Mouse (Mus musculus): ENCODE data around the gene Tmem139.

Tmem139 gene

DNA sequence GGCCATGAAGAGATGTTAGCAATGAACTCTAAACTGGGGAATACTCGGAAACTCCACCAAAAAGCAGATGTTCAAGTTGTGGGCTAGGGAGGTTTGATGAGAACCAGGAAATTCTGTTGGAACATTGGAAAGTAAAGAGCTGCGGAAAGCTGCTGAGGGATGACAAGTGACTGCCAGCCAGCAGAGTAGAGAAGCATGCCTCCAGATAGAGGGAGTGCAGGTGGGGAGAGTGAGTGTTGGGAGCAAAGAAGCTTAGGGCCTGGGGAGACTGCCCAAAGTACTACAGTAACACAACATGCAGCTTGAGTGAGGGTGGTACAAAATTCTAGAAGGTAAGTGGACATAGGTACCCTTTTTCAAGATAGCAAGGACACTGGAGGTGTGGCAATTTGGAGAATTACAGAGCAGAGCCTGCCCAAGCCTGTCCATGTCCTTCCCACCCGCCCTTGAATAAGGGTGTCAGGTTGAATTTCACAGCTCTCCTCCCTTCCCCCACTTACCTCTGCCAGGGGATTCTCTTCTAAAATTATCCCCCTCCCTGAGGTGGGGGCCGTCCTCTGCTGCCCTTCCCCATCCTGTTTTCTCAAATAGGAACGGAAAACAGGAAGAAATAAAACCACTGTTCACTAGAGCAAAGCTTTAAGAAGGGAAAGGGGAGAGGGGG is 21.2 kb downstream of the Tmem139 start:
- DNase-seq (ENCODE audit: low spot score), result no peak

DNA sequence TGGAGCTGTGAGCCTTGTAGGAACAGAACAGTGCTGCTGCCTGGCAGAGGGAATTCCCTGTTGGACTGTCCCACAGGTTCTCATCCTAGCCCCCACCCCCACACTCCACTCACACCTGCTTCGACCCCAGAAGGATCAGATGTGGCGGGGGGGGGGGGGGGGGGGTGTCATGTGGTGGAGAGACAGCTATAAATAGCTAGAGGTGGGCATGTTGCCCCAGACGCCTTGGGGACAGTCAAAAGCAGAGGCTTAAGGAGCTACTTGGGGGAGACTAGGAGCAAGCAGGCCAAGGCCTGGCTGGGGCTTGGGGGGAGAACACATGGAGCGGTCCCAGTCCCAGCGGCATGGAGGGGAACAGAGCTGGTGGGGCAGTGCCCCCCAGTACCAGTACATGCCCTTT is 24.7 kb downstream of the Tmem139 start, which contains the start of gene Clcn1:
Gene Clcn1, plus strand, starts transcription at position 238 of the 400 bp plus-strand sequence.
- DNase-seq (ENCODE audit: low spot score), result no peak

DNA sequence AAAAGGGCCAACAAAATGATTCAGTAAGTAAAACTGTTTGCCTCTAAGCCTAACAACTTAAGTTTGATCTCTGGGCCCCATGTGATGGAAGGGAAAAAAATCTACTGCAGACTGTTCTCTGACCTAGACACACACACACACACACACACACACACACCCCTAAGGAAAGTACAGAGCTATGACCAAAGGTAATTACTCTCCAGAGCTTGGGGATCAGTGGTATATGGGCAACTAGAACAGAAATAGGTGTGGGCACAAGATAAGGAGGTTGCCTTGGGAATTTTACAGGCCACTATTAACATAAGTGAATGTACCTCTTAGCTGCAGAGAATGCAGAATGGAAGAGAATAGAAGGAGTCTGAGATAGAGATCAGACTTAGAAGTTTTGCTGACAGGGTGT is 25.8 kb downstream of the Tmem139 start:
- DNase-seq (ENCODE audit: low spot score), result no peak

DNA sequence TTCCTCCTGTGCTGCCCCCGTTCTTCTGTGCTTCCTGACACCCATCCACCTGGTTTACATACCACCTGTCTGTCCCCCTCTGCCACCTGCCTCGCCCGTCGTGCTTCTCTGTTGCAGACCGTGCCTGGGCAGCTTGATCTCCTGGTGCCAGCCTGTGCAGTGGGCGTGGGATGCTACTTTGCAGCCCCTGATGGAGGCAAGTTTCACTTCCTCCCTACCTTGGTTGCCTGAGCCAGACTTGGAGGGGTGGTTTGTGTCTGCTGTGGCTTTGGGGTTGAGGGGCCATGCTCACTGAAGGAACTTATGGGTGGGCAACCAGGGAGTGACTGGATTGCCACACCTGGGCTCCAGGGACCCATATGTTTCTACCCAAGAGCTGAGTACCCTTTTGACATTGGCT is 31.6 kb downstream of the Tmem139 start:
- no peak for DNase-seq (ENCODE audit: low spot score)

DNA sequence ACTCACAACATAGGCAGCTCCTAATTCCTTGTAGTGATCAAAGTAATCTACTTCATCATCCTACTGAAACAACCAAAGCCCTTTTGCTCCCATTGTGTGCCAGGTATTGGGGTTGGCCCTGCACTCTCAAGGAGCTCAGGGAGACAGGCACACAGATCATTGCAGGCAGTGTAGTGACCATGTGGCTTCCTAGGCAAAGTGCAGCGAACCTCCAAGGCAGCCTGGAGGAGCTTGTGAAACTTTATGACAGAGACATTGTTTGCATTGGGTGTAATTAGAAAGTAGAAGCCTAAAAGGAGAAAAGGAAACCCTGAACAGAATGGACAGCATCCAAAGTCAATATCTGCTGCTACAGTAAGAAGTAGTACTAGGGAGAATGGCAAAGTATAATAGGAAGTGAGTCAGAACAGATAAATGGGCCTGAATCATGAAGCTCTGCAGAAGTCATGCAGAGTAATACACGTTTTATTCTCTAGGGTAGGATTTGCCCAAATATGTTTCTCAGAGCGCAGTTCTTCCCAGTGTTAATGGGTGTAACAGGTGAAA is 33.9 kb downstream of the Tmem139 start:
- peak; percentile 66 for DNase-seq (ENCODE audit: low spot score)

DNA sequence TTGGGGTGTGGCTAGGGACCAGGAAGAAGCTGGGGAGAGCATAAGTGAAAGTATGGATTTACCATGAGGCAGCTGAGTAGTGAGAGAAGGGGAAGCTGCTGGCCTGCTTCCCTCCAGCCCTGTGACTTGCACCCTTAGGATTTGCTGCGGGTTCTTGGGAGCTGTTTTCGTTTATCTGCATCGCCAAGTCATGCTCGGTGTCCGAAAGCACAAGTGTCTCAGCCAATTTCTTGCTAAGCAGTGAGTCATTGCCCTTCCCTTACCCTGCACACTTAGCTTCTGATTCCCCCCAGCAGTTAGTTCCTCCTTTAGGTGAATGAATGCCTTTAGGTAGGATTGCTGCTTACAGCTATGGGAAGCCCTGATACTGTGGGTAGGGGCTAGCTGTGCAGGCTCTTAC is 37.6 kb downstream of the Tmem139 start:
- DNase-seq (ENCODE audit: low spot score), result peak; percentile 43

DNA sequence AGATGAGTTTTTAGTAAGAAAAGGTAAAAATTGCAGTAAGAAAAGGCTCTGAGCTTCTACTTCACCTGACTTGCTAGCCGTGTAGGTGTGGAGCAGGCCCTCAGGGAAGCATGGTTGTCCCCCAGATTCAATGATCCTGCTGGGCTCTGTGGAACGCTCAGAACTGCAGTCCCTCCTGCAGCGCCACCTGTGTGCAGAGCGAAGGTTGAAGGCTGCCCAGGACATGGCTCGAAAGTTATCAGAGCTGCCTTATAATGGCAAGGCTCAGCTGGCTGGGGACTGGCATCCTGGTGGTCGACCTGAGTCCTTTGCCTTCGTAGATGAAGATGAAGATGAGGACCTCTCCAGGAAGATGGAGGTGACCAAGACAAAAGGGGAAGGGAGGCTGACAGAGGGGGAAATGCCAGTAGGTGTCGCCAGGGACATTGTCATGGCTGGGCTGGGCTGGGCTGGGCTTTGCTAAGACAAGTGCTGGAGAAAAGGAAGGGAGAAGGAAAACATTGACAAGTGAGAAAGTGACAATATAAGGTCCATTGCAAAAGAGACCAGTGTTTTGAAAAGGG is 48.1 kb downstream of the Tmem139 start:
- DNase-seq (ENCODE audit: low spot score), result no peak

DNA sequence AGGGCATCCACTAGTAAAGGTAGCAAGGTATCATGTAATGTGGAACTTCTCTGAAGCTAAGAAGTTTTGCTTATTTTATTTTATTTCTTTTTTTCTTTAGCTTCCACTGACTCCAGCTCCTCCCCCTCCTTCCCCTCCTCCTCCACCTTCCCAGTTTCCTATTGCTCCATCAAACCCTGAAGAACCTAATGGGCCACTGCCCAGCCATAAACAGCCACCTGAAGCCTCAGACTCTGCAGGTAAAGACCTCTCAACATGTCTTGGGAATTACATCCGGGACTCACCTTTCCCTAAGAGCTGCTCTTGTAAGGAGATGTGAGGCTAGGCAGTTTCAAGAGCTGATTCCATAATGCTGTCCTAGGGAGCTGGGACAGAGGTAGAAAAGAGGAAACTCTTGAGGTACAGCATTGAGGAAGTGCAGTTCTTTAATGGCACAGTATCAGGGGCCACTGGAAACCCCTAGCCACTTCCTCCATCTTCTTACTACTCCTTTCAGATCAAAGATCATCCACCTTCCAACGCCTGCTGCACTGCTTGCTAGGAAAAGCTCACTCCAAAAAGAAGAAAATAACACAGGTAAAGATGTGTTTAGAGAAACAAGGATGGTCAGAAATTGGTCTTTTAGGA is 48.8 kb downstream of the Tmem139 start:
- DNase-seq (ENCODE audit: low spot score), result no peak

All from adipocyte (in vitro differentiated cells).